Mouse (Mus musculus): ENCODE measurements around the gene Slc2a1.

The Slc2a1 gene

DNA sequence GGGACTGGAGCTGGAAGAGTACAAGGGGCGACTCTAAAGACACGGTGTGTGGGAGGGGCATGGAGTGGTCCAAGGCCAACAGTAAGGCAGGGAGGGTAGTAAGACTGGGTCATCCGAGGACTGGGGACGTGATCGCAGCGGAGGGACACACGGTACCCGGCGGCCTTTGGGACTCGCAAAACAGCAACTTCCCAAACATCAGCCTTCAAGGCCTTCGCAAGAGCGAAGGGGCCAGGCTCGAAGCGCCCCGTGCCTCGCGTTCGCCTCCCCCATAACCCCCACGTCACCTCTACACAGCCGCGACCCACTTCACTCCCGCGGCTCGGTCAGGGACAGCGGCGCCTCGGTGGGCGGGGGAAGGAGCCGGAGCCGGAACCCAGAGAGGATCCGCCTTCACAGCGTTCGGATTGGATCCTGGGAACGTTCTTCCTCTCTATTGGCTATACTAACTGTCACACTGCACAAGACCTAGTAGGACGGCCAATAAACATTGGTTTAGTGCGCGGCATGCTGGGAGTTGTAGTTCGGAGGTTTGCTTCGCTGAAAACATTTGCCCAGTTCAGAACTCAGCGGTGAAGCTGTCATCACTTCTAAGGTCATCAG lies 65.4 kb downstream of the Slc2a1 start, which contains the start of gene Zfp691:
Zfp691 (minus strand) TSS at position 345 of the 603 bp plus-strand sequence.
- in situ Hi-C loops (cut with MboI): loop anchor here (5.0 to 25.0 kb wide), 2 partner anchors 172 to 537 kb away; no protein-coding TSS in a partner anchor

DNA sequence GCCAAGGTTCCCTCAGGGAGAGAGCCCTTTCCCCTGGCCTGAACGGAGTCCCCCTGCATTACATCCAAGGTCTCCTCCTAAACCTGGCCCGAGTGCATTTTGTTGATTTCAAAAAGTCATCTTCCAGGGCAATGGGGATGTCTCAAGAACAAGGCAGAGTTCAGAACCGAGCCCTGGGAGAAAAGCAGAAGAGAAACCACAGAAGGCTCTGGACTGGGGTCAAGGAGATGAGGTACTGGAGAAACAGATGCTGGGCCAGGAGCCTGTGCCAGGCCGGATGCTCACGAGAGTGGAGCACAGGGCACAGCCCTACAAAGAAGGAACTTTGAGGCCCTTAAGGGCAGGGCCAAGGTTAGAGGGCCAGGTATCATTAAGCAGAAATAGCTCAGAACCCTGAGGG lies 69.2 kb downstream of the Slc2a1 start:
- in situ Hi-C loops (cut with MboI): no loop called here

DNA sequence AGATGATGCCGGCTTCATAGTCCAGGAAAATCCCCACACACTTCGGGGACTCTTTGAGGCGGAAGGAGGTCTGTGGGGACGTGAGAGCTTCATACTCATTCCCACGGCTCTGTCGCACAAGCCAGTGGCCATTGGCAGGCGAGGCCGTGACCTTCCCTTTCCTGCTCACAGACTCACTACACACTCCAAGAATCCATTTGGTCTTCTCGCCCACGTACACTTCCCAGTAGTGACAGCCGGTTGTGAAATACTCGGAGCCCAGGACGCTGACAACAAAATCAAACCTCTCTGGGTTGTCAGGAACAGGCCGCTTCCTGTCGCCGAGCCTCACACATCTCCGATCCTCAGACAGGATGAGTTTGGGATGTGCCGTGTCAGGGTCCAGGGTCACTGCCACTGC lies 69.8 kb downstream of the Slc2a1 start:
- in situ Hi-C loops (cut with MboI): no loop called here

DNA sequence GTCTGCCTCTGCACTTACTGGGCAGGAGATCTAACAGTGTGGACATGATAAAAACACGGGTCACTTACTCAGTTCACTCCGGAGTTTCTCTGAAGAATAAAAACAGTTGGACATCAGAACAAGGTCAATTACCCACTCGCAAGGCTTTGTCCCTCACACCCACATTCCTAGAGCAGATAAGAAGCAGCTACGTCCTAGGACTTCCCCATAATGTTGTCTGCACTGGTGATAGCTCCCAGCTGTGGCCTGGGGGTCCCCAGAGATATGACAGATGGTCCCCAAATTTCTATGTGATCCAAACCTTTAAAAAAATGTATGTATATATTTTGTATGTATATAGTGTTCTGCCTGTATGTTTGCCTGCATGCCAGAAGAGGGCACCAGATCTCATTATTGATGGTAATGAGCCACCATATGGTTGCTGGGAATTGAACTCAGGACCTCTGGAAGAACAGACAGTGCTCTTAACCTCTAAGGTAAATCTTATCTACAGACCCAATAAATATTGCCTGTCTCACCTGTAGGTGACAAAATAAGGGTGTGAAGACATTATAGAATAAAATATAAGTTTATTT lies 71.7 kb downstream of the Slc2a1 start:
- in situ Hi-C loops (cut with MboI): no loop called here

DNA sequence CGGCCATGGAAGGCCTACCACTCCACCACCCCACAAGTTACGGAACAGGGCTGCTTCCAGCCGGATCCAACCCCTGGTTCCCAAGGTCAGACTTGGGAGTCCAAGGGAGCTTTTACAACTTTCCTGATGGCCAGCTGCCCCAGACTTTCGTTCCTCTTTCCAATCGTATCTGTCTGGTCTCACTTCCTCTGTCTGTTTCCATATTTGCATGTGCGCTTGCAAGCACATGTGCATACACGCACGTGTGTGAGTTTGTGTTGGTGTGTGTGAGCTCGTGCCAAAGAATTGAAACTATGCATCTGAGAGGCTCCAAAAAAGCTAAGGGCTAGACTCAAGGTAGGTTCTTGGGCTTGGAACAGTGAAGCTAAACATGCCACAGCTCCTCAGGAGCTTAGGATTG lies 72.9 kb downstream of the Slc2a1 start:
- in situ Hi-C loops (cut with MboI): no loop called here

DNA sequence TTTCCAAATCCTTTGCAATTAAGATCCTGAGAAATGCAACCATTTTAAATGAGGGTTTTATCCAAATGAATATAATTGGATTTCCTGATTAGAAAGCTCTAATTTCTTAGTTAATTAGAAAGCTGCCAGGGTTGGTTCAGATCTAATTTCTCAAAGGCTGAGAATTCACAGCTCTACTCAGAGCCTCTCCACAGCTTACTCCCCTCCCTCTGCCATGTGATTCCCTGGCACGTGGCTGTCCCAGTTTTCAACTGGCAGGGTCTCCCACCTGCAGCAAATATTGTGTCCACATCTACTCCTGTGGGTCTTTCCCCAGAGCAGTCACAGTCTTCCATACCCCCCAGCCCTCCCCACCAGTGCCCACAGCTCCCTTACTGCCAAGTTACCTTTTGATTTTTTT lies 75.0 kb downstream of the Slc2a1 start:
- in situ Hi-C loops (cut with MboI): no loop called here

DNA sequence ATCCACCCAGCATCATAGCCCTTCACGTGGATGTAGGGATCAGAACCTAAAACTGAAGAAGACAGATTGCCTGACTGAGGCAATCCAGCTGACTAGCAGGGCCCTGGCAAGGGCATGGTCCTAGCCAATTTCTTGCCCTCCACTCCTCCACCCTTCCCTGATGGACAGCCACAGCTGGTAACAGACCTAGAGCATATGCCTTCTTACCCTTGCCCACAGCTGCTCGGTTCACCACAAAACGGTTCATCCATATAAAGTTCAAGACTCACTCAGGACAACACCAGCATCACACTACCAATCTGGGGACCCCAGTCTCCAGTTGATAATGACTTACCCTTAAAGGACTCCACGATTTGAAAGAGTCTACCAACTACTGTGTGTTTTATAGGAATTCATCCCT lies 77.3 kb downstream of the Slc2a1 start:
- in situ Hi-C loops (cut with MboI): no loop called here
